Mouse (Mus musculus) heart, embryonic 14.5 days (tissue): ENCODE results near the gene Esrp2. TPM values are rescaled to one million over a fixed set of nuclear protein-coding genes. Genes with fewer than 3 reads are reported as not detected.

ENCODE experiments used
- polyA plus RNA-seq: library from polyadenylated mRNA; unstranded; fragments of >200 nt; fragmentation: Nextera tagmentation; extraction: Ambion mirVana; gene quantifications from 2 replicates; pipeline ENCODE4 v1.2.1, GENCODE M21; 2014

Esrp2 gene
- polyA plus RNA-seq, 1 experiment from 2014 or later = 0.55 TPM

Other genes with a start within 250 kb of the Esrp2 start
- 1.1 and 1.2 TPM in 2 replicates for gene Nrn1l, start 243.4 kb downstream of the Esrp2 start, polyA plus RNA-seq
- gene Pskh1, start 236.5 kb downstream of the Esrp2 start, polyA plus RNA-seq = 17.6 and 18.6 TPM in 2 replicates
- 0.43 and 1.1 TPM in 2 replicates for gene Ctrl, start 203.1 kb downstream of the Esrp2 start, polyA plus RNA-seq
- gene Psmb10, start 198.5 kb downstream of the Esrp2 start, polyA plus RNA-seq = 73.7 and 74.2 TPM in 2 replicates
- gene Lcat, start 193.6 kb downstream of the Esrp2 start, polyA plus RNA-seq = 1.2 and 1.3 TPM in 2 replicates
- gene Slc12a4, start 170.9 kb downstream of the Esrp2 start, polyA plus RNA-seq = 32.7 and 38.4 TPM in 2 replicates
- not detected in 2 replicates for gene Dpep3, start 157.5 kb downstream of the Esrp2 start, polyA plus RNA-seq
- 13.5 and 15.2 TPM in 2 replicates for gene Dus2, start 145.6 kb downstream of the Esrp2 start, polyA plus RNA-seq
- gene Dpep2nb, start 131.0 kb downstream of the Esrp2 start, polyA plus RNA-seq = 0.24 TPM in 1 of 2 replicates, not detected in the other
- 11.6 and 13.1 TPM in 2 replicates for gene Ddx28, start 125.1 kb downstream of the Esrp2 start, polyA plus RNA-seq
- 4.5 and 4.7 TPM in 2 replicates for gene Nfatc3, start 78.1 kb downstream of the Esrp2 start, polyA plus RNA-seq
- 2.4 and 2.5 TPM in 2 replicates for gene Pla2g15, start 13.4 kb upstream of the Esrp2 start, polyA plus RNA-seq
- gene Slc7a6, start 31.9 kb upstream of the Esrp2 start, polyA plus RNA-seq = 40.4 TPM in 2 replicates
- 18.7 and 20.9 TPM in 2 replicates for gene Slc7a6os, start 74.0 kb upstream of the Esrp2 start, polyA plus RNA-seq
- gene Prmt7, start 74.0 kb upstream of the Esrp2 start, polyA plus RNA-seq = 33.7 and 33.9 TPM in 2 replicates
- 1.5 and 1.9 TPM in 2 replicates for gene Smpd3, start 201.0 kb upstream of the Esrp2 start, polyA plus RNA-seq